Mouse (Mus musculus): Measurements from ENCODE around the gene Fam181b.

- TF ChIP-seq POLR2A (IDR thresholded peaks at IDR 0.05; ENCODE audit: borderline replicate concordance, control insufficient read depth, low read depth, low read length) (no peak), CTCF (IDR thresholded peaks at IDR 0.05; ENCODE audit: control insufficient read depth, insufficient read depth, low read length) (no peak)
Measured at GRCm38 (mm10) chr7:93095511-93095910, 15.8 kb downstream of the Fam181b start.
